Mouse (Mus musculus): ENCODE measurements around the gene Lysmd4. TPM values are rescaled to one million over a fixed set of nuclear protein-coding genes. Genes with fewer than 3 reads are reported as not detected.

The Lysmd4 gene
- polyA plus RNA-seq, 1 experiment from 2014 or later, result 9.6 TPM

- Histone ChIP-seq H3K27me3 (replicated peaks; ENCODE audit: control insufficient read depth, insufficient read depth, low read length) (no peaks in the 10 kb centered on the region), H3K9me3 (ENCODE audit: control insufficient read depth) (no peaks in the 10 kb centered on the region), H3K27ac (ENCODE audit: low read depth, low read length) (no peak overlapping the region), H3K9ac (ENCODE audit: low read depth, low read length) (no peak overlapping the region), H3K4me2 (replicated peaks; ENCODE audit: low read depth) (no peak overlapping the region), H3K4me3 (ENCODE audit: low read depth, low read length) (no peak overlapping the region), H3K36me3 (ENCODE audit: control insufficient read depth, insufficient read depth) (no peaks in the 10 kb centered on the region), H3K4me1 (replicated peaks; ENCODE audit: control insufficient read depth, insufficient read depth, low read length) (no peaks in the 10 kb centered on the region)
- TF ChIP-seq CTCF (IDR thresholded peaks at IDR 0.05; ENCODE audit: low read depth), result no peak
- ATAC-seq, result no peak
- 75% methylated on average over 1 of the region's 1 CpGs for WGBS
These were observed 8.8 kb upstream of the Lysmd4 start for GRCm38 (mm10) chr7:67213589-67213988.

DNA sequence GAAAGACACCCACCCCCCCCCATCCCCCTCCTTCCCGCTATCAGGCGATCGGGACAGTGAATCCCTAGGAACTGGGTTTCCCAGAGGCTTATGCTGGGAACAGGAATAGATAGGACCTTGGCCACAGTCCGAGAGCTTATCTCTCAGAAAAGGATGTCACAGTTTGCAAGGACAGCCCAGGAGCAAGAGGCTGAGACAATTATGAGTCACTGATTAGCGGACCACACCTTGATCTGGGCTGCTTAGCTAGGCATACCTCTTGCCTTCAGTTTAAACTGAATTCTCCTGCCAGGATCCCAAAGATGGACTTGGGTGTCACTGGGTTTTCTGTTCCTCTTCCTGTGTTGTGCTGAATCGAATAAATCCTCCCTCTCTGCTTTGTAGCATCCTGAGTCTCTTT is 6.0 kb upstream of the Lysmd4 start:
- no peak for TF ChIP-seq CTCF (IDR thresholded peaks at IDR 0.05; ENCODE audit: low read depth)
- no peak overlapping the region for H3K9ac ChIP-seq (ENCODE audit: low read depth, low read length)
- ATAC-seq, result peak; percentile 72
- no peak overlapping the region; the same call in 1 of the 2 replicates for H3K4me2 ChIP-seq (replicated peaks; ENCODE audit: low read depth)
- H3K36me3 ChIP-seq (ENCODE audit: control insufficient read depth, insufficient read depth), result no peaks in the 10 kb centered on the region
- WGBS, result 62% methylated on average over 6 of the region's 6 CpGs
- no peak overlapping the region for H3K4me3 ChIP-seq (ENCODE audit: low read depth, low read length)
- no peak overlapping the region for H3K27ac ChIP-seq (ENCODE audit: low read depth, low read length)
- H3K4me1 ChIP-seq (replicated peaks; ENCODE audit: control insufficient read depth, insufficient read depth, low read length), result no peaks in the 10 kb centered on the region
- no peaks in the 10 kb centered on the region for H3K27me3 ChIP-seq (replicated peaks; ENCODE audit: control insufficient read depth, insufficient read depth, low read length)
- no peaks in the 10 kb centered on the region for H3K9me3 ChIP-seq (ENCODE audit: control insufficient read depth)

DNA sequence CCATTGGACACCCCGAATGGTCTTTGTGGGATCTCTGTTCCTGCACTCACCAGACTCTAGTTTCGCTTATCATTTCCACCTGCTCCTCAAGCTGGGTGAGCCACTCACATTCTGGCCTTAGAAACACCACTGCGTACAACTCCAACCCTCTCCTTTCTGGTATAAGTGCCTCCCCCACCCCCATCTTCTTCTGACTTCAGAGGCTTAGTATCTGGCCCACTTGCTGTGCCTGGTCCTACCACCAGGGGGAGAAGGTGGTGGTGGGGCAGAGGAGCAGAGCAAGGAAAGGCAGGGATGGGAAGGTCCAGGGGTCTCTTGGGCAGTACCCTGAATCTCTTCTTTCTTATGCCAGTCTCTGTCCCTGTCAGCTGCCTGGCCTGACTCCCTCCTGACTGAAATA is 5.3 kb upstream of the Lysmd4 start:
- Histone ChIP-seq H3K9me3 (ENCODE audit: control insufficient read depth) (no peaks in the 10 kb centered on the region), H3K4me1 (replicated peaks; ENCODE audit: control insufficient read depth, insufficient read depth, low read length) (0 out of 2 replicates have a peak, but pooled peaks cover 4% of the 10 kb centered on the region), H3K4me3 (ENCODE audit: low read depth, low read length) (no peak overlapping the region), H3K27ac (ENCODE audit: low read depth, low read length) (no peak overlapping the region), H3K36me3 (ENCODE audit: control insufficient read depth, insufficient read depth) (no peaks in the 10 kb centered on the region), H3K4me2 (replicated peaks; ENCODE audit: low read depth) (no peak overlapping the region), H3K27me3 (replicated peaks; ENCODE audit: control insufficient read depth, insufficient read depth, low read length) (no peaks in the 10 kb centered on the region), H3K9ac (ENCODE audit: low read depth, low read length) (no peak overlapping the region)
- ATAC-seq, result no peak
- WGBS, result 82% methylated on average over 3 of the region's 3 CpGs
- peak; percentile 90 for TF ChIP-seq CTCF (IDR thresholded peaks at IDR 0.05; ENCODE audit: low read depth)

- 95% methylated on average over 15 of the region's 15 CpGs for WGBS
- peaks cover 14% of the 10 kb centered on the region; the same call in 1 of the 2 replicates for H3K4me1 ChIP-seq (replicated peaks; ENCODE audit: control insufficient read depth, insufficient read depth, low read length)
- no peak overlapping the region for H3K4me2 ChIP-seq (replicated peaks; ENCODE audit: low read depth)
- TF ChIP-seq CTCF (IDR thresholded peaks at IDR 0.05; ENCODE audit: low read depth), result no peak
- ATAC-seq, result no peak
- no peaks in the 10 kb centered on the region for H3K9me3 ChIP-seq (ENCODE audit: control insufficient read depth)
- H3K36me3 ChIP-seq (ENCODE audit: control insufficient read depth, insufficient read depth), result peaks cover 22% of the 10 kb centered on the region
- H3K27ac ChIP-seq (ENCODE audit: low read depth, low read length), result no peak overlapping the region
- no peak overlapping the region for H3K9ac ChIP-seq (ENCODE audit: low read depth, low read length)
- H3K4me3 ChIP-seq (ENCODE audit: low read depth, low read length), result no peak overlapping the region
- no peaks in the 10 kb centered on the region for H3K27me3 ChIP-seq (replicated peaks; ENCODE audit: control insufficient read depth, insufficient read depth, low read length)
These were observed 3.7 kb downstream of the Lysmd4 start for GRCm38 (mm10) chr7:67225943-67226625.

DNA sequence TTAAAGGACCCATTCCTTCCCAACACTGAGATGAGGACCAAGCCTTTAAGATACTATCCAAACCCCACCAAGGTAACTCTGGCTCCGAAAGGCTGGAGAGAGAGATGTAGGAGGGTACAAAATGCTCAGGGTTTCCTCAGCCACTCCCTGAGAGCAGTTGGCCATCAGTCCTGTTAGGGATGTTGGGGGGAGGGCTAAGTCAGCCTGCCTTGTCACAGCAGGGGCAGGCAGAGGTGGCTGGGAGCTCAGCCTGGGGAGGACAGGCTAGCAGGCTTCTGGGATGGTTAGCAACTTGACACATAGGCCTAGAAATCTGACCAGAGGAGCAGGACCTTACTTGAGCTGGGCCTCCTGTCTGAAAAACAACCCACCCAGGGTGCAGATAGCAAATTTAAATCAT is 5.2 kb downstream of the Lysmd4 start:
- WGBS, result 74% methylated on average over 1 of the region's 1 CpGs
- Histone ChIP-seq H3K27ac (ENCODE audit: low read depth, low read length) (no peak overlapping the region), H3K36me3 (ENCODE audit: control insufficient read depth, insufficient read depth) (peaks cover 25% of the 10 kb centered on the region), H3K4me1 (replicated peaks; ENCODE audit: control insufficient read depth, insufficient read depth, low read length) (peaks cover 10% of the 10 kb centered on the region; the same call in 1 of the 2 replicates), H3K27me3 (replicated peaks; ENCODE audit: control insufficient read depth, insufficient read depth, low read length) (no peaks in the 10 kb centered on the region), H3K4me3 (ENCODE audit: low read depth, low read length) (no peak overlapping the region), H3K9me3 (ENCODE audit: control insufficient read depth) (no peaks in the 10 kb centered on the region), H3K4me2 (replicated peaks; ENCODE audit: low read depth) (no peak overlapping the region), H3K9ac (ENCODE audit: low read depth, low read length) (no peak overlapping the region)
- ATAC-seq, result no peak
- no peak for TF ChIP-seq CTCF (IDR thresholded peaks at IDR 0.05; ENCODE audit: low read depth)

- Histone ChIP-seq H3K36me3 (ENCODE audit: control insufficient read depth, insufficient read depth) (peaks cover 30% of the 10 kb centered on the region), H3K4me3 (ENCODE audit: low read depth, low read length) (no peak overlapping the region), H3K27me3 (replicated peaks; ENCODE audit: control insufficient read depth, insufficient read depth, low read length) (no peaks in the 10 kb centered on the region), H3K27ac (ENCODE audit: low read depth, low read length) (no peak overlapping the region), H3K9me3 (ENCODE audit: control insufficient read depth) (no peaks in the 10 kb centered on the region), H3K4me1 (replicated peaks; ENCODE audit: control insufficient read depth, insufficient read depth, low read length) (peaks cover 3% of the 10 kb centered on the region; the same call in 1 of the 2 replicates), H3K9ac (ENCODE audit: low read depth, low read length) (no peak overlapping the region), H3K4me2 (replicated peaks; ENCODE audit: low read depth) (no peak overlapping the region)
- 79% methylated on average over 3 of the region's 3 CpGs for WGBS
- ATAC-seq, result no peak
- TF ChIP-seq CTCF (IDR thresholded peaks at IDR 0.05; ENCODE audit: low read depth), result no peak
These were observed 6.0 kb downstream of the Lysmd4 start for GRCm38 (mm10) chr7:67228390-67228789.
